Mouse (Mus musculus) naive thymus-derived CD4-positive, alpha-beta T cell, adult 5 months (primary cell): ENCODE measurements around the gene Prkci. TPM values are rescaled to one million over a fixed set of nuclear protein-coding genes. Genes with fewer than 3 reads are reported as not detected.

Source experiments
- polyA plus RNA-seq: library from polyadenylated mRNA; unstranded; fragments of 100-300 nt; shearing (Covaris generic); gene quantifications from one replicate; pipeline ENCODE4 v1.2.1, GENCODE M21; 2017

Prkci gene
- polyA plus RNA-seq = 14.5 TPM

GRCm38 (mm10) chr3:30995283-30995898 is at the start of gene Prkci:
Prkci (plus strand) TSS chr3:30995747.

DNA sequence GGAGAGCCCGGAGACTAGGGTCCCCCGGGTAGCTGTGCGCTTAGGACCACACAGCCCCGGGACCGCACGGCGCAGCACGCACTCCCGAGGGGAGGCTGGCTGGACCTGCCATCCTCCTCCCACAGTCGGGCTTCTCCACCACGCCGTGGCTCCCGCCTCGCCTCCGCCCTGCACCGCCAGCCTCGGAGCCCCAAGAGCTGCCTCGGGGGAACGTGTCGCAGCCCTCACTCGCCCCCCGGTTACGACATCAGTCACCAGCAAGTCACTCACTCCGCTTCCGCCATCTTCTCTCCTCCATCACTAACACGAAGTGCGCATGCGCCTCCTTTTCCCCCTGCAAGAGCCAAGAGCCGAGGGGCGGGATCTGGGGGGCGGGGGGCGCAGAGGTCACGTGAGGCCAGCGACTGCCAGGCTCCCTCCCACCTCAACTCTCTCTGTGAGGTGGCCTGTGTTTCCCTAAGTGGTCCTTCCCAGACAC is 26.4 kb upstream of the Prkci start, which contains the start of gene Phc3:
Phc3 (minus strand) TSS at position 312 of the 478 bp plus-strand sequence.

DNA sequence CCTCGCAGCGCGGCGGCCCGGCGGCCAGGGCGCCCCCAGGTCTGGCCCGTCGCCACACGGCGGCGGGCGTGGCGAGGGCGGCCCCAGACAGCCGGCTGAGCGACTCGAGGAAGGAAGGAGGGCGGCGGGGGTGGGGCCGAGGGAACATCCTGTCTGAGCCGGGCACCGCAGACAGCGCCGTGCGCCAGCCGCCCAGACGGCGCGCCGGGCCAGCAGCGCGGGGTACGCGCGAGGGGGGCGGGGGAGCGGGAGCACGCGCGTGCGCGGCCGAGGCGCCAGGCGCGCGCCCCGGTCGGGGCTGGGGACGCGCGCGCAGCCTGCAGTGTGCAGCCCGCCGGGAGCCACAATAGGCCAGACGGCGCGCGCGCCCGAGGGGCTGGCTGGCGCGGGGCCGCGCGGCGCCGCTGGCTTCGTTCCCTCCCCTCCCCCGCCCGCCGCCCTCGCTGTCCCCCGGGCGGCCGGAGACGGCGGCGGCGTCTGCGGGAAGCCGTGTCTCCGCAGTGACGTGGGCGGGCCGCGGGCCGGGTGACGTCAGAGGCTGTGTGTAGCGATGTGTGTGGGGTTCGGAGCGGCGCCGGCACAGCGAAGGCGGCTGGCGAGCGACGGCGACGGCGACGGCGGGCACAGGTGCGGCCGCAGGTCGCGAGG is 99.1 kb downstream of the Prkci start, which contains the start of gene Skil:
Skil (plus strand) TSS at position 528 of the 648 bp plus-strand sequence.

Other genes with a start within 250 kb of the Prkci start
- gene Samd7, start 249.5 kb upstream of the Prkci start, polyA plus RNA-seq = not detected
- gene Sec62, start 202.9 kb upstream of the Prkci start, polyA plus RNA-seq = 128 TPM
- 0.44 TPM for gene Gpr160, start 139.8 kb upstream of the Prkci start, polyA plus RNA-seq
- gene Phc3, start 26.3 kb upstream of the Prkci start, polyA plus RNA-seq = 35.4 TPM
- gene Skil, start 99.3 kb downstream of the Prkci start, polyA plus RNA-seq = 167 TPM
- not detected for gene Cldn11, start 154.2 kb downstream of the Prkci start, polyA plus RNA-seq